Mouse (Mus musculus) liver, embryonic 14 days (tissue): ENCODE results near the gene Acnat1. TPM values are rescaled to one million over a fixed set of nuclear protein-coding genes. Genes with fewer than 3 reads are reported as not detected.

Experiments
- polyA plus RNA-seq: library from polyadenylated mRNA; depleted of rRNA; stranded (reverse); fragments of >200 nt; gene quantifications from 2 replicates; pipeline ENCODE4 v1.2.3, GENCODE M21; 2012; rRNA removed

The Acnat1 gene
- polyA plus RNA-seq: 0.81 and 1.0 TPM in 2 replicates

GRCm38 (mm10) chr4:49473435-49474100, at the start of gene Acnat1:
Acnat1 (minus strand) TSS chr4:49473912.

DNA sequence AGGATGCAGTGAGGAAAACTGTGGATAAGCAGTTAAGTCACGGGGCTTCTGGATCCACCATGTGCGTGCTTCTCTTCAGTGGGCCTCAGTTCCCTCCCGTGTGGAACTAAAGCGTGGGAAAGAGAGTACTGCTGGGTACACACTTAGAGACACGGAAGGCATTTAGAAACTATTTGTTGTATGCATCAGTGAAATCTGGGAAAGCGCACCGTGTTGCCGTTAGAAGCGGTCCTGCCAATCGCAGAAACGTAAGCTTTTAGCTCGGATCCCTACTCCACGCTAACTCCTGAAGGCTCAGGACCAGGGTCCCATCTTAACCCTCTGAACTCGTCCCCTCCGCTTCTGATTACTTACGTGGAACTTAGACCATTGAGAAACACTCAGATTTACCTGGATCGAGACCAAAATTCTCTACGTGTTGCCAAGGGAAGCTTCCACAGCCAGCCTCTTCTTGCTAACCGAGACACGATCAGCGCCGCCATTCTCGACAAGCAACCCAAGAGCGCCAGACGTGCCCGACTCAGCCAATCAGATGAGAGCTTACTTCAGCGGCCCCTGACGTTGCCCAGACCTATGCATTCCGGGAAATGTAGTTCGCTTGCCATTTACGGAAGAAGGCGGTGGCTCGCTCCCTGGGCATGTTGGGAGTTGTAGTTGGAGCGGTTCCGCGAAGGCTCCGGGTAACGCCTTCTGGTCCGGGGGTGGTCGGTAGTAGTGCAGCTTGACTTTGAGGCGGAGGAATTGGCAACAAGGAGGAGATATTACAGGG, 47.0 kb upstream of the Acnat1 start, which contains the start of the genes Mrpl50 and Zfp189:
TSS of gene Mrpl50 (minus strand) at position 522 of the 769 bp plus-strand sequence.
TSS of gene Zfp189 (plus strand) at position 605 of the 769 bp plus-strand sequence.

GRCm38 (mm10) chr4:49506386-49506785, 32.7 kb upstream of the Acnat1 start, which contains the start of gene Baat:
Baat (minus strand) TSS chr4:49506557.

GRCm38 (mm10) chr4:49407957-49408356, 65.8 kb downstream of the Acnat1 start, which contains the start of gene Acnat2:
Acnat2 (minus strand) TSS chr4:49408151.

Other genes with a start within 250 kb of the Acnat1 start
- 0.15 TPM in 2 replicates for gene Acnat2, start 65.8 kb downstream of the Acnat1 start, polyA plus RNA-seq
- 0.49 and 0.62 TPM in 2 replicates for gene Baat, start 32.6 kb upstream of the Acnat1 start, polyA plus RNA-seq
- gene Mrpl50, start 47.2 kb upstream of the Acnat1 start, polyA plus RNA-seq: 20.6 and 23.6 TPM in 2 replicates
- gene Zfp189, start 47.3 kb upstream of the Acnat1 start, polyA plus RNA-seq: 1.5 and 1.9 TPM in 2 replicates
- gene Aldob, start 75.6 kb upstream of the Acnat1 start, polyA plus RNA-seq: 93.2 and 113 TPM in 2 replicates
- gene Tmem246, start 124.0 kb upstream of the Acnat1 start, polyA plus RNA-seq: 4.2 and 4.3 TPM in 2 replicates
- gene Rnf20, start 158.1 kb upstream of the Acnat1 start, polyA plus RNA-seq: 16.1 and 17.3 TPM in 2 replicates
- 0.01 TPM in 1 of 2 replicates, not detected in the other for gene Ppp3r2, start 208.1 kb upstream of the Acnat1 start, polyA plus RNA-seq